Mouse (Mus musculus) heart, embryonic 15.5 days (tissue): Measurements from ENCODE around the gene Ccdc189. TPM values are rescaled to one million over a fixed set of nuclear protein-coding genes. Genes with fewer than 3 reads are reported as not detected.

Experiments
- ATAC-seq: fragments of 200-750 bp; cut with Nextera tagmentation; replicated peaks from 2 replicates; pipeline ENCODE4 v1.8.0; 2017; ENCODE audit warnings: low read depth, moderate TSS enrichment; ENCODE audit not compliant: insufficient number of reproducible peaks, insufficient read depth, low FRiP score
- H3K27ac ChIP-seq: fragments of 300-500 bp; sonication (generic); 2 replicates; pipeline ENCODE4 v1.5.1; 2015; ENCODE audit warnings: mild to moderate bottlenecking, inconsistent platforms
- H3K27me3 ChIP-seq: fragments of 300-500 bp; sonication (generic); 2 replicates; pipeline ENCODE4 v1.6.1; 2015; ENCODE audit warnings: inconsistent platforms
- H3K36me3 ChIP-seq: fragments of 300-500 bp; sonication (generic); 2 replicates; pipeline ENCODE4 v1.6.1; 2015; ENCODE audit warnings: mild to moderate bottlenecking, inconsistent platforms
- H3K4me1 ChIP-seq: fragments of 300-500 bp; sonication (generic); replicated peaks from 2 replicates; pipeline ENCODE4 v1.6.1; 2015; ENCODE audit warnings: inconsistent platforms
- H3K4me2 ChIP-seq: fragments of 300-500 bp; sonication (generic); 2 replicates; pipeline ENCODE4 v1.6.1; 2015; ENCODE audit warnings: inconsistent platforms, mild to moderate bottlenecking, moderate library complexity
- H3K4me3 ChIP-seq: fragments of 300-500 bp; sonication (generic); 2 replicates; pipeline ENCODE4 v1.5.1; 2015; ENCODE audit warnings: mild to moderate bottlenecking, inconsistent platforms
- H3K9ac ChIP-seq: fragments of 300-500 bp; sonication (generic); 2 replicates; pipeline ENCODE4 v1.6.1; 2015; ENCODE audit warnings: mild to moderate bottlenecking, inconsistent platforms
- H3K9me3 ChIP-seq: fragments of 300-500 bp; sonication (generic); replicated peaks from 2 replicates; pipeline ENCODE4 v1.6.1; 2016; ENCODE audit warnings: inconsistent platforms
- WGBS: fragments of 180-500 bp; shearing (Covaris S2); methylation state at CpG from one replicate; pipeline ENCODE4 v1.1.7; 2015; ENCODE audit warnings: mixed read lengths; 5-methylcytosine and 5-hydroxymethylcytosine counted together
- polyA plus RNA-seq: library from polyadenylated mRNA; unstranded; fragments of >200 nt; fragmentation: Nextera tagmentation; extraction: Ambion mirVana; gene quantifications from 2 replicates; pipeline ENCODE4 v1.2.1, GENCODE M21; 2015

Ccdc189 gene
- polyA plus RNA-seq, 1 experiment from 2014 or later: 10.6 TPM

GRCm38 (mm10) chr7:127561340-127561858 lies 27.0 kb downstream of the Ccdc189 start, which contains the start of gene Tmem265:
TSS of gene Tmem265 (plus strand) at chr7:127561390.
- no peak within 1 kb of the TSS for H3K4me2 ChIP-seq
- no peaks in the 10 kb centered on the region for H3K27me3 ChIP-seq
- no peak within 1 kb of the TSS for H3K4me3 ChIP-seq
- no peak within 1 kb of the TSS for H3K27ac ChIP-seq
- no peak for ATAC-seq
- WGBS: 91% methylated on average over 5 of the region's 5 CpGs
- H3K36me3 ChIP-seq: peaks cover 68% of the 10 kb centered on the region
- peaks cover 13% of the 10 kb centered on the region for H3K4me1 ChIP-seq
- no peaks in the 10 kb centered on the region for H3K9me3 ChIP-seq
- no peak within 1 kb of the TSS for H3K9ac ChIP-seq

- ATAC-seq: no peak
- WGBS: 93% methylated on average over 11 of the region's 11 CpGs
- H3K4me2 ChIP-seq: no peak overlapping the region
- H3K9ac ChIP-seq: no peak overlapping the region
- no peak overlapping the region for H3K27ac ChIP-seq
- no peaks in the 10 kb centered on the region for H3K27me3 ChIP-seq
- no peaks in the 10 kb centered on the region for H3K9me3 ChIP-seq
- peaks cover 69% of the 10 kb centered on the region for H3K36me3 ChIP-seq
- peaks cover 13% of the 10 kb centered on the region for H3K4me1 ChIP-seq
- no peak overlapping the region for H3K4me3 ChIP-seq
Measured at GRCm38 (mm10) chr7:127560580-127560979, 27.8 kb downstream of the Ccdc189 start.

DNA sequence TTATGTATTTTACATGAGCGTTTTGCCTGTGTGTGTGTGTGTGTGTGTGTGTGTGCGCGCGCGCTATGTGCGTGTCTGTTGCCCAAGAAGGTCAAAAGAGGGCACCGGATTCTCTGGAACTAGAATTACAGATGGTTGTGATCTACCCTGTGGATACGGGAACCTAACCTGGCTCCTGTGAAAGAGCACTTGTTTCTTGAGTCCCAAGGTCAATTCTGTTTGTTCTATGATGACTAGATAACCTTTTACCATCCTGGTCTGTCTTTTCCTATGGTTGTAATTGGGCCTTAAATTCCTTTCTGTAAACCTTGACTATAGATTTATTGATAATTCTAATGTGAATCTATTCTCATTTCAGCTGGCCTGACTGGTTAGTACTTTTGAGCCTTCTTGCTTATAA lies 36.8 kb downstream of the Ccdc189 start:
- Histone ChIP-seq H3K27me3 (no peaks in the 10 kb centered on the region), H3K9me3 (no peaks in the 10 kb centered on the region), H3K36me3 (peaks cover 77% of the 10 kb centered on the region), H3K4me2 (no peak overlapping the region), H3K4me3 (no peak overlapping the region), H3K27ac (no peak overlapping the region), H3K9ac (no peak overlapping the region), H3K4me1 (peaks cover 3% of the 10 kb centered on the region; the same call in 1 of the 2 replicates)
- WGBS: 94% methylated on average over 8 of the region's 8 CpGs
- ATAC-seq: no peak

DNA sequence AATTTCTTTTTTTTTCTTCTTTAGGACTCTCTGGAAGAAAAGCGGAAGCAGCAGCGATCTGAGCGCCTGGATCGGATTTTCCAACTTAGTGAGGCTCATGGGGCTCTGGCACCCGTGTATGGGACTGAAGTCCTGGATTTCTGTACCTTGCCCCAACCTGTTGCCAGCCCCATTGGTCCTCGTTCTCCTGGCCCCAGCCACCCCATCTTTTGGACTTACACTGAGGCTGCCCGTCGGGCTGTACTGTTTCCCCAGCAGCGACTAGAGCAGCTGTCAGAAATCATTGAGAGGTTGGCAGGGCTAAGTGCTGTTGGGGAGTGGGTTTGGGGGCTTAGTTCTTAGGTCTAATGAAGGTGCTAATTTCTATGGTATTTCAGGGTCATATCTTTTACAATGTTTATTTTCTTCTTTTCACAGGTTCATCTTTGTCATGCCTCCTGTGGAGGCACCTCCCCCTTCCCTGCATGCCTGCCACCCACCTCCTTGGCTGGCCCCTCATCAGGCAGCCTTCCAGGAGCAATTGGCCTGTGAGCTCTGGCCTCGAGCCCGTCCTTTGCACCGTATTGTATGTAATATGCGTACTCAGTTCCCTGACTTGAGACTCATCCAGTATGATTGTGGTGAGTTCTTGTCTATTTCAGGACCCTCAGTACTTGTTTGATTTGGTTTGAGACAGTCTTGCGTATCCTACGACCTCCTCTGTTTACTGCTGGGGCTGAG lies 39.1 kb downstream of the Ccdc189 start:
- Histone ChIP-seq H3K36me3 (peaks cover 74% of the 10 kb centered on the region), H3K27me3 (no peaks in the 10 kb centered on the region), H3K4me3 (no peak overlapping the region), H3K4me1 (peaks cover 3% of the 10 kb centered on the region; the same call in 1 of the 2 replicates), H3K9ac (no peak overlapping the region), H3K27ac (no peak overlapping the region), H3K4me2 (no peak overlapping the region), H3K9me3 (no peaks in the 10 kb centered on the region)
- WGBS: 80% methylated on average over 15 of the region's 15 CpGs
- ATAC-seq: no peak

DNA sequence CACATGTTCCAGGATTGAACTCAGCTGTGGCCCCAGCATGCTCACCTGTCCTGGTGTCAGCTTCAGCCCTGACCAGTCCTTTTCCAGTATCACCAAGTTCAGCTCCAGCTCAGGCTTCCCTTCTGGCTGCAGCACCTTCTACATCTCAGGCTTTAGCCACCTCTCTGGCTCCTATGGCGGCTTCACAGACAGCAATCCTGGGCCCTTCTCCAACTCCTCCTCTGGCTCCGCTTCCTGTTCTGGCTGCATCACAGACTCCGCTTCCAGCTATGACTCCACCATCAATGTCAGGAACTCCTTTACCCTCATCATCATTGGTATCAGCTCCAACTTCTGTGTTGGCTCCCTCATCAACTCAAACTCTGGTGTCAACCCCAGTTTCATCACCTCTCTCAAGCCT lies 46.7 kb downstream of the Ccdc189 start:
- H3K27me3 ChIP-seq: no peaks in the 10 kb centered on the region
- H3K36me3 ChIP-seq: peaks cover 94% of the 10 kb centered on the region
- no peak for ATAC-seq
- H3K27ac ChIP-seq: no peak overlapping the region
- no peak overlapping the region for H3K4me3 ChIP-seq
- no peaks in the 10 kb centered on the region for H3K9me3 ChIP-seq
- WGBS: 89% methylated on average over 3 of the region's 3 CpGs
- no peak overlapping the region for H3K9ac ChIP-seq
- H3K4me2 ChIP-seq: no peak overlapping the region
- H3K4me1 ChIP-seq: no peaks in the 10 kb centered on the region; the same call in 1 of the 2 replicates

Other genes starting within 250 kb of the Ccdc189 start
- gene Zfp768, start 243.0 kb downstream of the Ccdc189 start, polyA plus RNA-seq: 17.1 and 19.6 TPM in 2 replicates
- gene Zfp747, start 212.5 kb downstream of the Ccdc189 start, polyA plus RNA-seq: 4.6 and 5.6 TPM in 2 replicates
- gene 9130019O22Rik, start 201.4 kb downstream of the Ccdc189 start, polyA plus RNA-seq: 3.0 and 4.4 TPM in 2 replicates
- gene E430018J23Rik, start 195.0 kb downstream of the Ccdc189 start, polyA plus RNA-seq: 3.7 and 4.8 TPM in 2 replicates
- gene Zfp764, start 181.8 kb downstream of the Ccdc189 start, polyA plus RNA-seq: 4.8 and 6.3 TPM in 2 replicates
- gene Zfp688, start 166.5 kb downstream of the Ccdc189 start, polyA plus RNA-seq: 12.0 and 15.6 TPM in 2 replicates
- 3.9 and 5.6 TPM in 2 replicates for gene Zfp689, start 139.4 kb downstream of the Ccdc189 start, polyA plus RNA-seq
- gene Prr14, start 129.0 kb downstream of the Ccdc189 start, polyA plus RNA-seq: 27.7 and 32.6 TPM in 2 replicates
- gene Fbrs, start 109.4 kb downstream of the Ccdc189 start, polyA plus RNA-seq: 7.0 and 9.0 TPM in 2 replicates
- gene Srcap, start 76.6 kb downstream of the Ccdc189 start, polyA plus RNA-seq: 25.7 and 41.5 TPM in 2 replicates
- gene Gm42715, start 69.0 kb downstream of the Ccdc189 start, polyA plus RNA-seq: 8.2 and 9.0 TPM in 2 replicates
- 2.9 and 4.1 TPM in 2 replicates for gene Tmem265, start 27.2 kb downstream of the Ccdc189 start, polyA plus RNA-seq
- gene Phkg2, start 15.3 kb downstream of the Ccdc189 start, polyA plus RNA-seq: 27.5 and 36.5 TPM in 2 replicates
- gene Rnf40, start 172 bp upstream of the Ccdc189 start, polyA plus RNA-seq: 27.9 and 32.3 TPM in 2 replicates
- gene Zfp629, start 27.2 kb upstream of the Ccdc189 start, polyA plus RNA-seq: 7.8 and 10.5 TPM in 2 replicates
- 37.2 and 45.7 TPM in 2 replicates for gene Bcl7c, start 120.3 kb upstream of the Ccdc189 start, polyA plus RNA-seq
- 4.7 and 8.4 TPM in 2 replicates for gene Ctf1, start 124.1 kb upstream of the Ccdc189 start, polyA plus RNA-seq
- 0.20 TPM in 1 of 2 replicates, not detected in the other for gene Ctf2, start 143.6 kb upstream of the Ccdc189 start, polyA plus RNA-seq
- gene Fbxl19, start 155.9 kb upstream of the Ccdc189 start, polyA plus RNA-seq: 1.4 and 2.2 TPM in 2 replicates
- 15.6 and 21.7 TPM in 2 replicates for gene Orai3, start 181.2 kb upstream of the Ccdc189 start, polyA plus RNA-seq
- gene Setd1a, start 188.1 kb upstream of the Ccdc189 start, polyA plus RNA-seq: 13.0 and 16.7 TPM in 2 replicates
- gene Gm49388, start 197.0 kb upstream of the Ccdc189 start, polyA plus RNA-seq: not detected in 2 replicates
- 22.0 and 24.0 TPM in 2 replicates for gene Hsd3b7, start 212.0 kb upstream of the Ccdc189 start, polyA plus RNA-seq
- gene Stx4a, start 235.7 kb upstream of the Ccdc189 start, polyA plus RNA-seq: 50.5 and 51.0 TPM in 2 replicates
- 1.4 and 2.1 TPM in 2 replicates for gene Stx1b, start 236.0 kb upstream of the Ccdc189 start, polyA plus RNA-seq